Mouse (Mus musculus) embryo, embryonic 10.5 days (tissue): ENCODE data around the gene Cebpe.

Experiments used
- DNase-seq: peaks from one replicate; pipeline ENCODE4 v3.0.0-alpha.2; 2015; ENCODE audit warnings: low spot score

Cebpe gene

DNA sequence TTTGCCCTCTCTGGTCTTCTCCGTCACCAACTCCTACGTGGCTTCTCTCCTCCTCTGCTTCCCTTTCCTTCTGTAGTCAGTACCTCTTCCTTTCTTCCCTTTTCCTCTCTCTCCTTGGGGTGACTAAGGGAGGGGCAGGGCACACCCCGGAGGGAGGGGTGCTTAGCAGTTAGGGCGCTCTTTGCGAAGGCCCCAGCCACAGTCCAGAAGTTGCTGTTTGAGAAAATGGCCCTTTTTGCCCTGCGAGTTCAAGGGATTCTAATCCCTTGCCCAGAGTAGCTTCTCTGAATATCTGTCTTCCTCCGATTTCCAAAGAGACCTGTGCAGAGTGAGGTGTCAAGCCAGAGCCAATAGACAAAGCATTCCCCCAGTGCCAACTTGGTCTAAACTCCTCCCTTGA lies at the start of gene Cebpe:
Gene Cebpe, minus strand, starts transcription at position 101 of the 400 bp plus-strand sequence.
- no peak for DNase-seq

GRCm38 (mm10) chr14:54756382-54756781 lies 44.4 kb upstream of the Cebpe start:
- DNase-seq: no peak

DNA sequence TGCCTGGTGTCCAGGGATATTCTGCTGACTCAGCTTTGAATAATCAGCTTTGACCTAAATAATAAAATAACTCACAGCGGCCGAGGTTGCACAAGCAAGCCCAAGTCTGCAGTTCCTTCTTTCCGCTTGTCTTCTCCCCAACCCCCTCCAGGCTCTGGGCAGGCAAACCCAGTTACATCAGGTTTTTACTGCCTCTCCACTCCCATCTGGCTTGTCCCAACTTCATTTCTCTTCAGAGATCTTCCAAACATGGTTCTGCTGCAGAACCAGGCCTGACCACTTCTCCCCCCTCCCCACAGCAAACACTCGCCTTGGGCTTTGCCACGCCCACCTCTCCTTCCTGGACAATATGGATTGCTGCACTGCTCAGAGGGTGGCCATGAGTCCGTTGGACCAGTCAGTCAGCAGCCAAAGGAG lies 42.6 kb upstream of the Cebpe start:
- peak; percentile 36 for DNase-seq

- DNase-seq: no peak
These were observed 42.1 kb upstream of the Cebpe start for GRCm38 (mm10) chr14:54753986-54754601.

DNA sequence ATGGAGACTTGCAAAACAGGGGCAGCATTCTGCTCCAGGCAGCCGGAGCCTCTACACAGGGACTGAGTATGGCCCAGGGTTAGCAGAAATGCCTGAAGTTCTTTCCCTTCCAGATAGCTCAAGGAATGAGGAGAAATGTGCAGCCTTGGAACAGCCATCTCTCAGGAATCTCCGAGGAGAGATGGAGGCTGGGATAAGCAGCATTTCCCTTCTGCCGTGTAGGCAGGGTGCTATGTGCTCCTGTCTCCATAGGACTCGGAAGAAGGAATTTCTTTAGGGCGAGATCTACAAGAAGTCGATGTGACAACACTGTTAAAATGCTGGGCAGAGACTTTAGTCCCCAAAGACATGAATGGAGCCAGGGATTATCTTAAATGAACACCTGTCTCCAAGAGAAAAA lies 41.0 kb upstream of the Cebpe start:
- DNase-seq: no peak

GRCm38 (mm10) chr14:54751768-54752167 lies 39.8 kb upstream of the Cebpe start:
- no peak for DNase-seq

DNA sequence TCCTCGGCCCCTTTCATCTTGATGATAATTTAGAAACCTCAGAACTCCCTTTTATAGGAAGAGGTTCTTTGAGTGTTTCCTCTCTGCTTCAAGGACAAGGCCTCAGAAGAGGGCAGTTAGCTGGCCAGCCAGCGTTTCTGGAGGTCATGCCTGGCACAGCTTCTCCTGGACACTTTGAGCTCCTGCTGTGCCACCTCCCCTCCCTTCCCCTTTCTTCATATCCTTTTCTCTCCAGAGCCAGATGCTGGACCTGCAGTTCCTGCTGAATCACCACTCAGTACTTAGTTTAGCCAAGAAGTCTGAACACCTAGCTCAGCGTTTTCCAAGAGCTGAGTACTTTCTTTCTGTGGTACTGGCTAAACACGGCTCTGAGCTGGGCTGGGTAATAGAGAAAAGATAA lies 37.3 kb upstream of the Cebpe start:
- DNase-seq: no peak

DNA sequence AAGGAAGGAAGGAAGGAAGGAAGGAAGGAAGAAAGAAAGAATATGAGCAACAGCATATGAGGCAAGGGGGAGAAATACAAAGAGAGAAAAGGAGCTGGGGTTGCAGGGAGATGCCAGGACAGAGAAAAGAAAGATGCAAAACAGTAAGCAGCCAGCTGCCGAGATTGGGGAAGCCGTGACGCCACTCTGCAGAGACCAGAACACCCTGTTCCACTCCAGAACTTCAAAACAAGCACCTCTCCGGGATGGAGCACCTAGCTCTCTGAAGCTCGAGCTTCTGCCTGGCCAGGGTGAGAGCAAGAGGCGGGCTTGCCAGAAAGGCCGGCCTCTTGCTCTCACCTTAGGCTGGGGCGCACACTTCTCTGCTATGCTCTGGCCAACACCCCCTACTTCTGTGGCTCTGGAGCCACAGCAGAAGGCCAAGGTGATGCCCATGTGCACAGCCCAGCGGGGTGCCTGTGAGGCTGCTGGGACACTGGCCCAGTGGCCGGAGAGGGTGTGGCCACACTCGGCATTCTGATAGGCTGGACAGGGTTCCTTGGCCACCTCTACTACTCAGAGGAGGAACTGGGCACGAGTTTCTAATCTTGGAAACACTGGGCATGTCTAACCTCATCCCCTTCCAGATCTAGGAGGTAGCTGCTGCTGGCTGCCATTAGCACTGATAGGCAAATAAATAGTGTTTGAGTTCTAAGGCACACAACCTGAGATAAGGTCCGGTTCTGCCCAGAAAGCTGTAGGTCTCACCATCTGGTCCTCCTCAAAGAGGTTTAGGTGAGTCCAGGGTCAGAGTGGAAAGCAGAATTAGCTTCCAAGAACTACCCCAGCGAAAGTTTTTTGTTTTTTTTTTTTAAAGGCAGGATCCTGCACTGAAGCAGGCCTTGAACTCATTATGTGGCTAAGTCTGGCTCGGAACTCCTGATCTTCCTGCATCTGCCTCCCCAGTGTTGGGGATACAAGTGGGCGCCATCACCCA lies 36.3 kb upstream of the Cebpe start:
- no peak for DNase-seq

GRCm38 (mm10) chr14:54746038-54746437 lies 34.1 kb upstream of the Cebpe start:
- no peak for DNase-seq

- DNase-seq: no peak
These were observed 32.5 kb upstream of the Cebpe start for GRCm38 (mm10) chr14:54744473-54744872.

GRCm38 (mm10) chr14:54742375-54742774 lies 30.4 kb upstream of the Cebpe start:
- DNase-seq: no peak

- no peak for DNase-seq
These were observed 29.7 kb upstream of the Cebpe start for GRCm38 (mm10) chr14:54741721-54742120.

DNA sequence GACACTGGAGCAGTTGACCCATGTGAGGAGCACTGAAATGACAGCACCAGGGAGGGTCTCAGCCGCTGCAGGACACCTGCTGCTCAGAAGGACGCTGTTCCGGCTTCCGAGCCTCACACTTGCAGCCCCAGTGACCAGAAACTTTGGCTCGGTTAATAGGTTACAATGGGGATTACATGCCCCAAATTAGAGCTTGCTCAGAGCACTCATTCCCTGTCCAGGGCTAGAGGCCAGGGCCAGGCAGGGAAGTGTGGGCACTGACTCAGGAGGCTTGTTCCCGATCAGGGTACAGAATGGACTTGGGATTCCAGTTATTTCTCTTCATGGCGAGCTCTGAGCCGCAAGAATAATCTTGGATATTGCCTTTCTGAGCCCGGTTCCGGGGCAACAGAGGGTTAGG lies 25.7 kb upstream of the Cebpe start:
- no peak for DNase-seq

- peak; percentile 38 for DNase-seq
These were observed 24.9 kb upstream of the Cebpe start for GRCm38 (mm10) chr14:54736555-54737552.

DNA sequence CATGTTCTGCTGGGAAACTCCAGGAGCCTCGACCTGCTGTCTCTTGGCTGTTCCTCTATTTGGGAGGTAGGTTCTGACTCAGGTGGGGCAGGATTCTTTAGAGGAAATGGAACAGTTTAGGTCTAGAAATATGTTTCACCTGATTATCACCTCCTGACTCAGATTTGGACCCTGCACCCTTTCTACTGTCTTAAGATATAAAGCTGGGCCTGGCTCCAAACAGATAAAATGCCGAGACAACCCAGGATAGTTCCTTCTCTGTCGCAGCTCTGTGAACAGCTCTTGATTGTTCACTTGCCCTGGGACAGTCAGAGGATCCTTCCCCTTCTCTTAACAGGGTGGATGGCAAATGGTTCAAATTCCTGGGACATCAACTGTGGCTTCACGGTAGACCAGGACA lies 23.2 kb upstream of the Cebpe start:
- no peak for DNase-seq

GRCm38 (mm10) chr14:54734004-54734403 lies 22.0 kb upstream of the Cebpe start:
- no peak for DNase-seq

DNA sequence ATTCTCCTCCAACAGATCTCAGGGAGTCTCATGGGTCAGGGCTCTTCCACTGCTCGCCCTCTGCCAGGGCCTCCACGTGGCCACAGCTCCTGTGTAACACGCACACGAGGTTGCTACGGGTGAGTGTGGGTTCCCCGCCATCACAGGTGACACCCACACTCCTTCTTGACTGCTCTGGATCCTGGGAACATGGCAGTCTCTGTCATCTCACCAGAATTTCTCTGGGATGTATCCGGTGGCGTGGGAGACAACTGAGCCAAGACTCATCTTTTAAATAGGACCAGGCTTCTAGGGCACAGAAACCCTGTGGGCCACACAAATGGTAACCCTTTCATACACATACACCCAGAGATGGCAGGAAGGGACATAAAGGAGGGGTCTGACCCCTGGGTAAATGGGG lies 20.2 kb upstream of the Cebpe start:
- DNase-seq: no peak

- no peak for DNase-seq
These were observed 18.3 kb upstream of the Cebpe start for GRCm38 (mm10) chr14:54730305-54730704.

GRCm38 (mm10) chr14:54728823-54729653 lies 17.1 kb upstream of the Cebpe start:
- DNase-seq: no peak

DNA sequence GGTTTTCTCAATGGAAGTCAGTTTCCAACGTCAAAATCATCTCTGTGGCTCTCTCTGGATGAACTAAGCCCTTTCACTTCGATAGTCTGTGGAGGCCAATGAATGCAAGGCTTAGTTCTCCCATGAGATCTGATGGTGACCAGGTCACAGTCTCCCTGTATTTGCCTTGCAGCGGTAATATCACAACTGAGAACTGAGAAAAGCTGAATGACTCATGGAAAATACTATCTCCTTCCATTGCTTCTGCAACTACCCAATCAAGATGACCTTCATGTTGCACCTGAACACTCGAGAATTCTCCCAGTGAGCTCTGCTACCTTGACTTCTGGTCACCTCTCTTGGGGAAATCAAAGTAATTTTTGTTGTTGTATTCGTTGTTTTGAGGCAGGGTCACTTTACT lies 15.6 kb upstream of the Cebpe start:
- no peak for DNase-seq

DNA sequence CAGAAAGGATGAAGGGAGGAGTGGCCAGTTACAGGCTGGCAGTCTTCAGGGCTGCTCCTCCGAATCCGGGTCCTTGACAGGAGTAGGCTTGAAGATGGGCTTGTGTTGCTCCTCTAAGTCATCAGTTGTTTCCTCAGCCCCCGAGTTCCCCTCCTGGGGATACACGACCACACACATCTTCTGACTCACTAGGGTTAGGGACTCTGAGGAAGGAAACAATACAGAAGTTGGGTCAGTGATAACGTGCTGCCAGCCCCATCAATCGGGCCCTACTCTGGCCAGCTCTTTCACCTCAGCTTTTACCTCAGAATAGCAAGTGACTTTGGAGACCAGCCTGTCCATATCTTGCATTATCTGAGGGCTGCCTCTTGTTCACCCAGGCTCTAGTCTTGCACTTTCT lies 12.1 kb upstream of the Cebpe start:
- no peak for DNase-seq
